Mouse (Mus musculus): Measurements from ENCODE around the gene Mfap4.

DNA sequence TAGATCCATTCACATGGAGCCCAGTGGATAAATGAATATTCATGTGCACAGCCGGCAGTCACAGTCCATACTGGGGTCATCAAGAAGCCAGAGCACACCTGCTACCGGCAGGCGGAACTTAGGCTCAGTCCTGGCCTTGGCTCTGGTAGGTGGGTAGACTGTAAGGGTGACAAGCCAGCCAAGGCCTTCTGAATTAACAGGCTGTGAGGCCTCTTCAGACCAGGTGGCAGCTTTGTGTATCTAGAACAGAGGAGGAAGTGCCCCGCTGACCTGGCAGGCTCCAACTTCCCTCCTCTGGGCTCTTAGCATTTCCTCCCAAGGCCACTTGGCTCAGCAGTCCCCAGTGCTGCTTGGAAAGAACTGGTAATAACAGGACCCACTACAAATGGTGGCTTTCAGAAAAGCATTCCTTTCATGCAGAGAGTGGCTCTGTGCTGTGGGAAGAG, 44.1 kb downstream of the Mfap4 start:
- TF ChIP-seq CTCF (IDR thresholded peaks at IDR 0.05; ENCODE audit: insufficient read depth, low read length) (no peak), POLR2A (IDR thresholded peaks at IDR 0.05; ENCODE audit: borderline replicate concordance, extremely low read depth, low read depth, low read length) (no peak)

Measured in lung, adult 2 months (tissue).